Mouse (Mus musculus) small intestine, adult 2 months (tissue): Measurements from ENCODE around the gene Mbnl1.

Experiments used
- CTCF ChIP-seq: fragments of 200-500 bp; IDR thresholded peaks from 2 replicates; pipeline ENCODE4 v1.5.1; 2012; ENCODE audit warnings: low read depth, mild to moderate bottlenecking, control low read depth, inconsistent platforms, low read length, moderate library complexity, mixed read lengths; ENCODE audit not compliant: insufficient replicate concordance, insufficient read length; ENCODE audit errors: extremely low read depth
- POLR2A ChIP-seq: fragments of 200-500 bp; IDR thresholded peaks from 2 replicates; pipeline ENCODE4 v1.6.1; 2012; ENCODE audit warnings: low read depth, mild to moderate bottlenecking, control low read depth, inconsistent platforms, low read length, moderate library complexity

DNA sequence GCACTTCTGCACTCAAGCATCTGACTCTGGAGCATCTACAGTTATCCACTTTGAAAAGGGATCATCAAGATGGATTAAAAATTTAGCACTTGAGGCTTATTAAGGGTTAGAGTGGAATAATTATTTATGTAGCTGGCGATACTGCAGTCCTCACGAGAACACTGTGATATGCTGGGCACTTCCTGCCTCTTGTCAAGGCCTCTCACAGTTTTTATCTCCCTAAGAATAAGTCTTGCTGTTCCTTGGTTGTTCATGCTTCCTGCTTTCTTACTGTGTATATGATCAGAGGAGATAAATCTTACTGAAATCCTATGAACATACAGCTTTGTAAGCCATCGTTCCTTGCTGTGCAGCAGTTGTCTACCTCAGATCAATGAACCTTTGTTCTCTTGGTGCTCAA, 62.6 kb downstream of the Mbnl1 start:
- TF ChIP-seq CTCF (no peak), POLR2A (no peak)
